Mouse (Mus musculus): Measurements from ENCODE around the gene Pnpla7. TPM values are rescaled to one million over a fixed set of nuclear protein-coding genes. Genes with fewer than 3 reads are reported as not detected.
"Not testable (repeated sequence)": the region's sequence is repeated elsewhere in the genome, so short reads cannot be mapped to it uniquely, and the experiment has no call there.

Gene Pnpla7
- polyA plus RNA-seq, 1 experiment, result 10.4 TPM

- TF ChIP-seq CTCF (IDR thresholded peaks at IDR 0.05; ENCODE audit: borderline replicate concordance, insufficient read depth, low read length), result no peak
- TF ChIP-seq POLR2A (IDR thresholded peaks at IDR 0.05; ENCODE audit: low read depth, low read length), result peak; percentile 63
- no peak within 1 kb of the TSS for H3K27ac ChIP-seq (ENCODE audit: insufficient read depth, low read length)
- peak within 1 kb of the TSS; percentile 85 for H3K4me3 ChIP-seq (ENCODE audit: insufficient read depth, low read length)
- no peaks in the 10 kb centered on the region for H3K4me1 ChIP-seq (ENCODE audit: control insufficient read depth, insufficient read depth, low read length)
Observed at GRCm38 (mm10) chr2:24949421-24950188, 26.2 kb upstream of the Pnpla7 start, which contains the start of gene Zmynd19. Gene Zmynd19 (plus strand): TSS chr2:24949792.

- Histone ChIP-seq H3K4me3 (ENCODE audit: insufficient read depth, low read length) (peak overlapping the region; percentile 85), H3K27ac (ENCODE audit: insufficient read depth, low read length) (no peak overlapping the region), H3K4me1 (ENCODE audit: control insufficient read depth, insufficient read depth, low read length) (no peaks in the 10 kb centered on the region)
- no peak for TF ChIP-seq POLR2A (IDR thresholded peaks at IDR 0.05; ENCODE audit: low read depth, low read length)
Observed at GRCm38 (mm10) chr2:24950189-24950535, 25.7 kb upstream of the Pnpla7 start.

- Histone ChIP-seq H3K4me3 (ENCODE audit: insufficient read depth, low read length) (no peak overlapping the region), H3K27ac (ENCODE audit: insufficient read depth, low read length) (no peak overlapping the region), H3K4me1 (ENCODE audit: control insufficient read depth, insufficient read depth, low read length) (no peaks in the 10 kb centered on the region)
- TF ChIP-seq CTCF (IDR thresholded peaks at IDR 0.05; ENCODE audit: borderline replicate concordance, insufficient read depth, low read length) (no peak), POLR2A (IDR thresholded peaks at IDR 0.05; ENCODE audit: low read depth, low read length) (no peak)
Observed at GRCm38 (mm10) chr2:24952537-24953055, 23.2 kb upstream of the Pnpla7 start.

- Histone ChIP-seq H3K4me3 (ENCODE audit: insufficient read depth, low read length) (no peak overlapping the region), H3K4me1 (ENCODE audit: control insufficient read depth, insufficient read depth, low read length) (peaks cover 8% of the 10 kb centered on the region), H3K27ac (ENCODE audit: insufficient read depth, low read length) (no peak overlapping the region)
- TF ChIP-seq CTCF (IDR thresholded peaks at IDR 0.05; ENCODE audit: borderline replicate concordance, insufficient read depth, low read length), result peak; percentile 65; the same call in 1 of the 2 replicates
- TF ChIP-seq POLR2A (IDR thresholded peaks at IDR 0.05; ENCODE audit: low read depth, low read length), result no peak
Observed at GRCm38 (mm10) chr2:24960910-24961309, 14.9 kb upstream of the Pnpla7 start.

GRCm38 (mm10) chr2:24962304-24963000, 13.4 kb upstream of the Pnpla7 start, which contains the start of gene Dph7:
Gene Dph7 (plus strand): TSS chr2:24962400.
- H3K27ac ChIP-seq (ENCODE audit: insufficient read depth, low read length), result no peak within 1 kb of the TSS
- peak; percentile 94 for TF ChIP-seq POLR2A (IDR thresholded peaks at IDR 0.05; ENCODE audit: low read depth, low read length)
- peak; percentile 94 for TF ChIP-seq CTCF (IDR thresholded peaks at IDR 0.05; ENCODE audit: borderline replicate concordance, insufficient read depth, low read length)
- peak within 1 kb of the TSS; percentile 75 for H3K4me3 ChIP-seq (ENCODE audit: insufficient read depth, low read length)
- H3K4me1 ChIP-seq (ENCODE audit: control insufficient read depth, insufficient read depth, low read length), result peaks cover 8% of the 10 kb centered on the region

- Histone ChIP-seq H3K4me3 (ENCODE audit: insufficient read depth, low read length) (no peak overlapping the region), H3K4me1 (ENCODE audit: control insufficient read depth, insufficient read depth, low read length) (peaks cover 3% of the 10 kb centered on the region; the same call in 1 of the 2 replicates), H3K27ac (ENCODE audit: insufficient read depth, low read length) (no peak overlapping the region)
- TF ChIP-seq CTCF (IDR thresholded peaks at IDR 0.05; ENCODE audit: borderline replicate concordance, insufficient read depth, low read length) (no peak), POLR2A (IDR thresholded peaks at IDR 0.05; ENCODE audit: low read depth, low read length) (no peak)
Observed at GRCm38 (mm10) chr2:24970386-24970785, 5.4 kb upstream of the Pnpla7 start.

GRCm38 (mm10) chr2:24974452-24974851, 1.4 kb upstream of the Pnpla7 start:
- H3K4me1 ChIP-seq (ENCODE audit: control insufficient read depth, insufficient read depth, low read length), result not testable (repeated sequence)
- Histone ChIP-seq H3K27ac (ENCODE audit: insufficient read depth, low read length) (peak overlapping the region; percentile 22), H3K4me3 (ENCODE audit: insufficient read depth, low read length) (peak overlapping the region; percentile 86)

GRCm38 (mm10) chr2:24974906-24975703, 728 bp upstream of the Pnpla7 start, which contains the start of gene Mrpl41:
Gene Mrpl41 (minus strand): TSS chr2:24975098.
- peak within 1 kb of the TSS; percentile 86 for H3K4me3 ChIP-seq (ENCODE audit: insufficient read depth, low read length)
- no peak for TF ChIP-seq CTCF (IDR thresholded peaks at IDR 0.05; ENCODE audit: borderline replicate concordance, insufficient read depth, low read length)
- peak; percentile 94 for TF ChIP-seq POLR2A (IDR thresholded peaks at IDR 0.05; ENCODE audit: low read depth, low read length)
- peak within 1 kb of the TSS; percentile 22 for H3K27ac ChIP-seq (ENCODE audit: insufficient read depth, low read length)
- peaks cover 6% of the 10 kb centered on the region; the same call in 1 of the 2 replicates for H3K4me1 ChIP-seq (ENCODE audit: control insufficient read depth, insufficient read depth, low read length)

- TF ChIP-seq CTCF (IDR thresholded peaks at IDR 0.05; ENCODE audit: borderline replicate concordance, insufficient read depth, low read length) (no peak), POLR2A (IDR thresholded peaks at IDR 0.05; ENCODE audit: low read depth, low read length) (no peak)
- H3K4me1 ChIP-seq (ENCODE audit: control insufficient read depth, insufficient read depth, low read length), result peaks cover 6% of the 10 kb centered on the region; the same call in 1 of the 2 replicates
- no peak overlapping the region for H3K27ac ChIP-seq (ENCODE audit: insufficient read depth, low read length)
- H3K4me3 ChIP-seq (ENCODE audit: insufficient read depth, low read length), result no peak overlapping the region
Observed at GRCm38 (mm10) chr2:24976960-24977359, 1.1 kb downstream of the Pnpla7 start.
